Mouse (Mus musculus): ENCODE measurements at regions not wholly inside any gene's neighbourhood (a gene's known extent, or its start where the extent isn't known, plus 50 kb on each side); places are given as distances from the start of the nearest gene placed in this dataset.

DNA sequence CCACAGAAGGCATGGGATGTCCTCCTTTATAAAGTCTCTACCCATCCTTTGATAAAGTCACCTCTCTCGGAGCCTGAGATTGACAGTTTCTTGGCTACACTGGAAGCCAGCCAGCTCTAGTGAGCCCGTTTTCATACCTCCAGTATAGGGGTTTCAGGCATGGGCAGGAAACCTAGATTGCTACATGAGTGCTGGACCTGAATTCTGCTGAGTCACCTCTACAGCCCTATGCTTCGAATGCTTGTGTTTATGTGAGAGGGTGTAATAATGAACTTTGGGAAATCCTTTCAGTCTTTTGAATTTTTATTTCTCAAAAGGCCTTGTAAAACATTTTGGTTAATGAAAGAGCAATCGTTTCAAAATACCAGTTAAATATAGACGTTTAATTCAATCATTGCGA lies 53.5 kb upstream of the Itga4 start:
- Histone ChIP-seq H3K4me1 (peaks cover 9% of the 10 kb centered on the region; the same call in 1 of the 2 replicates), H3K27ac (replicated peaks) (no peak overlapping the region), H3K36me3 (replicated peaks) (no peaks in the 10 kb centered on the region), H3K27me3 (replicated peaks; ENCODE audit: low read depth, poor library complexity, severe bottlenecking) (no peaks in the 10 kb centered on the region), H3K9me3 (no peaks in the 10 kb centered on the region), H3K4me3 (no peak overlapping the region)
- DNase-seq (ENCODE audit: low spot score): no peak
- WGBS: 82% methylated on average over 6 of the region's 6 CpGs
